Mouse (Mus musculus) spleen, adult 2 months (tissue): ENCODE results near the gene Sap25. TPM values are rescaled to one million over a fixed set of nuclear protein-coding genes. Genes with fewer than 3 reads are reported as not detected.

Experiments
- DNase-seq, 2 experiments: peaks; one replicate each; pipeline versions ENCODE4 v3.0.0 to v3.0.0-alpha.2; 2012 to 2021; ENCODE audit warnings: low spot score in 2 of 2, low read depth in 1 of 2
- H3K27ac ChIP-seq: fragments of 200-500 bp; 2 replicates; pipeline ENCODE4 v1.5.1; 2012; ENCODE audit warnings: low read length, inconsistent platforms; ENCODE audit not compliant: insufficient read depth
- H3K27me3 ChIP-seq: fragments of 200-500 bp; 2 replicates; pipeline ENCODE4 v1.6.1; 2012; ENCODE audit warnings: mild to moderate bottlenecking, moderate library complexity, low read length, inconsistent platforms; ENCODE audit not compliant: control insufficient read depth, insufficient read depth
- H3K36me3 ChIP-seq: fragments of 200-500 bp; 2 replicates; pipeline ENCODE4 v1.6.1; 2012; ENCODE audit warnings: mild to moderate bottlenecking, low read length, inconsistent platforms; ENCODE audit not compliant: control insufficient read depth, insufficient read depth
- H3K4me1 ChIP-seq: fragments of 200-500 bp; 2 replicates; pipeline ENCODE4 v1.6.1; 2011; ENCODE audit warnings: inconsistent platforms; ENCODE audit not compliant: control insufficient read depth, insufficient read depth, insufficient read length
- H3K4me3 ChIP-seq: fragments of 200-500 bp; 2 replicates; pipeline ENCODE4 v1.5.1; 2011; ENCODE audit warnings: mild to moderate bottlenecking, inconsistent platforms; ENCODE audit not compliant: insufficient read depth, insufficient read length; ENCODE audit errors: extremely low read depth
- CTCF ChIP-seq: fragments of 200-500 bp; IDR thresholded peaks from 2 replicates; pipeline ENCODE4 v1.5.1; 2011; ENCODE audit warnings: mild to moderate bottlenecking, inconsistent platforms; ENCODE audit not compliant: insufficient read depth, insufficient read length, insufficient replicate concordance; ENCODE audit errors: extremely low read depth
- POLR2A ChIP-seq: fragments of 200-500 bp; IDR thresholded peaks from 2 replicates; pipeline ENCODE4 v1.6.1; 2011; ENCODE audit warnings: low read depth, low read length, inconsistent platforms
- WGBS: fragments of 180-500 bp; shearing (Covaris S2); methylation state at CpG from one replicate; pipeline ENCODE4 v1.1.7; 2018; 5-methylcytosine and 5-hydroxymethylcytosine counted together
- polyA plus RNA-seq: library from polyadenylated mRNA; depleted of rRNA; stranded (reverse); fragments of >200 nt; gene quantifications from 2 replicates; pipeline ENCODE4 v1.2.3, GENCODE M21; 2012

Sap25 gene
- polyA plus RNA-seq, 1 experiment, result 328 TPM

GRCm38 (mm10) chr5:137671443-137672240 lies 30.5 kb downstream of the Sap25 start:
- H3K27me3 ChIP-seq, result no peaks in the 10 kb centered on the region
- H3K4me3 ChIP-seq, result no peak overlapping the region
- H3K4me1 ChIP-seq, result peaks cover 7% of the 10 kb centered on the region
- peaks cover 3% of the 10 kb centered on the region for H3K36me3 ChIP-seq
- TF ChIP-seq POLR2A (no peak), CTCF (no peak)
- no peak for DNase-seq
- H3K27ac ChIP-seq, result peak overlapping the region; percentile 17
- WGBS, result 17% methylated on average over 9 of the region's 9 CpGs

GRCm38 (mm10) chr5:137672361-137672760 lies 31.2 kb downstream of the Sap25 start:
- TF ChIP-seq POLR2A (no peak), CTCF (no peak)
- no peak for DNase-seq
- 84% methylated on average over 5 of the region's 5 CpGs for WGBS
- Histone ChIP-seq H3K4me3 (no peak overlapping the region), H3K36me3 (no peaks in the 10 kb centered on the region), H3K27ac (peak overlapping the region; percentile 28; the same call in 1 of the 2 replicates), H3K27me3 (no peaks in the 10 kb centered on the region), H3K4me1 (peaks cover 7% of the 10 kb centered on the region)

- TF ChIP-seq POLR2A (no peak), CTCF (no peak)
- H3K36me3 ChIP-seq, result no peaks in the 10 kb centered on the region
- peaks cover 7% of the 10 kb centered on the region for H3K4me1 ChIP-seq
- H3K27ac ChIP-seq, result peak overlapping the region; percentile 28; the same call in 1 of the 2 replicates
- no peaks in the 10 kb centered on the region for H3K27me3 ChIP-seq
- no peak overlapping the region for H3K4me3 ChIP-seq
- DNase-seq, result no peak
- WGBS, result 88% methylated on average over 6 of the region's 6 CpGs
These were observed 31.9 kb downstream of the Sap25 start for GRCm38 (mm10) chr5:137673015-137673414.

- no peak overlapping the region for H3K4me3 ChIP-seq
These were observed 33.7 kb downstream of the Sap25 start for GRCm38 (mm10) chr5:137674786-137675185.

GRCm38 (mm10) chr5:137677859-137678258 lies 36.7 kb downstream of the Sap25 start:
- Histone ChIP-seq H3K27ac (no peak overlapping the region), H3K4me1 (peaks cover under 1% of the 10 kb centered on the region; the same call in 1 of the 2 replicates), H3K4me3 (no peak overlapping the region), H3K27me3 (no peaks in the 10 kb centered on the region), H3K36me3 (no peaks in the 10 kb centered on the region)
- TF ChIP-seq POLR2A, result no peak
- no peak for TF ChIP-seq CTCF
- 98% methylated on average over 8 of the region's 8 CpGs for WGBS
- DNase-seq, result no peak

More at GRCm38 (mm10) chr5:137674786-137675185, 33.7 kb downstream of the Sap25 start:
- TF ChIP-seq CTCF (no peak), POLR2A (no peak)
- H3K27ac ChIP-seq, result no peak overlapping the region
- H3K36me3 ChIP-seq, result no peaks in the 10 kb centered on the region
- WGBS, result 96% methylated on average over 8 of the region's 8 CpGs
- peaks cover 7% of the 10 kb centered on the region for H3K4me1 ChIP-seq
- no peak for DNase-seq
- H3K27me3 ChIP-seq, result no peaks in the 10 kb centered on the region

GRCm38 (mm10) chr5:137678736-137679135 lies 37.6 kb downstream of the Sap25 start:
- 90% methylated on average over 3 of the region's 3 CpGs for WGBS
- Histone ChIP-seq H3K36me3 (no peaks in the 10 kb centered on the region), H3K4me3 (no peak overlapping the region), H3K27me3 (no peaks in the 10 kb centered on the region), H3K4me1 (peaks cover 4% of the 10 kb centered on the region; the same call in 1 of the 2 replicates), H3K27ac (no peak overlapping the region)
- DNase-seq, result no peak
- TF ChIP-seq POLR2A (no peak), CTCF (no peak)

- DNase-seq, result no peak
- 88% methylated on average over 4 of the region's 4 CpGs for WGBS
- Histone ChIP-seq H3K4me3 (no peak overlapping the region), H3K36me3 (no peaks in the 10 kb centered on the region), H3K4me1 (peaks cover 4% of the 10 kb centered on the region; the same call in 1 of the 2 replicates), H3K27me3 (no peaks in the 10 kb centered on the region), H3K27ac (no peak overlapping the region)
- TF ChIP-seq CTCF (no peak), POLR2A (no peak)
These were observed 38.6 kb downstream of the Sap25 start for GRCm38 (mm10) chr5:137679726-137680125.
